Mouse (Mus musculus): Measurements from ENCODE around the gene Rragc.
"Not testable (repeated sequence)": the region's sequence is repeated elsewhere in the genome, so short reads cannot be mapped to it uniquely, and the experiment has no call there.

Gene Rragc

GRCm38 (mm10) chr4:123916748-123917547 is at the start of gene Rragc:
TSS of gene Rragc (plus strand) at chr4:123917446.
- peak; percentile 100 for DNase-seq (ENCODE audit: low spot score in 2 of 2)

- DNase-seq (ENCODE audit: low spot score in 2 of 2): no peak
Measured at GRCm38 (mm10) chr4:123893726-123894125, 23.5 kb upstream of the Rragc start.

GRCm38 (mm10) chr4:123894295-123894694 is 23.0 kb upstream of the Rragc start:
- no peak for DNase-seq (ENCODE audit: low spot score in 2 of 2)

GRCm38 (mm10) chr4:123898696-123899095 is 18.6 kb upstream of the Rragc start:
- DNase-seq (ENCODE audit: low spot score in 2 of 2): peak; percentile 36 to 69

GRCm38 (mm10) chr4:123903432-123903831 is 13.8 kb upstream of the Rragc start:
- no peak for DNase-seq (ENCODE audit: low spot score in 2 of 2)

- DNase-seq (ENCODE audit: low spot score in 2 of 2): peak; percentile 98 to 99
Measured at GRCm38 (mm10) chr4:123904333-123905125, 12.7 kb upstream of the Rragc start, which contains the start of gene Mycbp. TSS of gene Mycbp (plus strand) at chr4:123904832.

GRCm38 (mm10) chr4:123905126-123905668 is 12.0 kb upstream of the Rragc start:
- no peak for DNase-seq (ENCODE audit: low spot score in 2 of 2)

- no peak for DNase-seq (ENCODE audit: low spot score in 2 of 2)
Measured at GRCm38 (mm10) chr4:123911503-123911902, 5.7 kb upstream of the Rragc start.

GRCm38 (mm10) chr4:123912431-123912830 is 4.8 kb upstream of the Rragc start:
- no peak for DNase-seq (ENCODE audit: low spot score in 2 of 2)

- no peak for DNase-seq (ENCODE audit: low spot score in 2 of 2)
Measured at GRCm38 (mm10) chr4:123917548-123918140, 398 bp downstream of the Rragc start, which contains the start of gene 4930535I16Rik. TSS of gene 4930535I16Rik (minus strand) at chr4:123918022.

GRCm38 (mm10) chr4:123918851-123919250 is 1.6 kb downstream of the Rragc start:
- no peak for DNase-seq (ENCODE audit: low spot score in 2 of 2)

- no peak for DNase-seq (ENCODE audit: low spot score in 2 of 2)
Measured at GRCm38 (mm10) chr4:123921055-123921565, 3.9 kb downstream of the Rragc start.

GRCm38 (mm10) chr4:123927961-123928360 is 10.7 kb downstream of the Rragc start:
- no peak for DNase-seq (ENCODE audit: low spot score in 2 of 2)

- no peak for DNase-seq (ENCODE audit: low spot score in 2 of 2)
Measured at GRCm38 (mm10) chr4:123929994-123930393, 12.7 kb downstream of the Rragc start.

GRCm38 (mm10) chr4:123934306-123934705 is 17.1 kb downstream of the Rragc start:
- no peak for DNase-seq (ENCODE audit: low spot score in 2 of 2)

- no peak for DNase-seq (ENCODE audit: low spot score in 2 of 2)
Measured at GRCm38 (mm10) chr4:123936059-123936458, 18.8 kb downstream of the Rragc start.

- peak; percentile 87 to 92 for DNase-seq (ENCODE audit: low spot score in 2 of 2)
Measured at GRCm38 (mm10) chr4:123939838-123940237, 22.6 kb downstream of the Rragc start.

- not testable (repeated sequence) for DNase-seq (ENCODE audit: low spot score in 2 of 2)
Measured at GRCm38 (mm10) chr4:123940878-123941277, 23.6 kb downstream of the Rragc start.

GRCm38 (mm10) chr4:123946701-123947100 is 29.5 kb downstream of the Rragc start:
- DNase-seq (ENCODE audit: low spot score in 2 of 2): no peak

- no peak for DNase-seq (ENCODE audit: low spot score in 2 of 2)
Measured at GRCm38 (mm10) chr4:123947149-123947548, 29.9 kb downstream of the Rragc start.

GRCm38 (mm10) chr4:123948901-123949300 is 31.7 kb downstream of the Rragc start:
- DNase-seq (ENCODE audit: low spot score in 2 of 2): no peak

- no peak for DNase-seq (ENCODE audit: low spot score in 2 of 2)
Measured at GRCm38 (mm10) chr4:123949649-123950048, 32.4 kb downstream of the Rragc start.

Data from right cerebral cortex, adult 2 months (tissue).